Mouse (Mus musculus): Measurements from ENCODE around the gene BC004004.

DNA sequence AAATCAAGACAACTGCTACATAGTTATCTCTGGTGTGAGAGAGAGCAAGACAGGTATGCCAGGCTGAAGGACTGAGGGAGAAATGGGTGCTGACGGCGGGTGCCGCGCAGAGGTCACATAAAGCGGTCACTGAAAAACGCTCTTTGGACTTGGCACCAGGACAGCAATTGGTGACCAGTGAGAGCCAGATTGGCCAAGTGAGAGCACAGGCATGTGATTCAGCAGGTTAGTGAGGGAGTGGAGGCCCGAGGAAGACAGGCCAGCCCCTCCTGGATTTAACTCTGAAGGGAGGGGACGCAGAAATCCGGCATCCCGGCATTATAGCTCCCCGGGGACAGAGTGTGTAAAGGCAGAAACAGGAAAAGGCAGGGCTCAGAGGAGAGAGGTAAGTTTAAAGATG is 5.3 kb downstream of the BC004004 start:
- TF ChIP-seq TCF12 (IDR thresholded peaks at IDR 0.05; ENCODE audit: insufficient read depth, poor library complexity, severe bottlenecking) (no peak), POLR2A (IDR thresholded peaks at IDR 0.05; ENCODE audit: insufficient read length, low read depth) (no peak), MAX (IDR thresholded peaks at IDR 0.05; ENCODE audit: low read depth) (no peak), SRF (IDR thresholded peaks at IDR 0.05; ENCODE audit: control insufficient read depth, insufficient read length, low read depth) (no peak), E2F4 (IDR thresholded peaks at IDR 0.05; ENCODE audit: insufficient read depth) (no peak), CEBPB (IDR thresholded peaks at IDR 0.05; ENCODE audit: insufficient read depth, poor library complexity, severe bottlenecking) (no peak), POLR2AphosphoS2 (IDR thresholded peaks at IDR 0.05; ENCODE audit: insufficient read length, low read depth) (no peak), USF1 (IDR thresholded peaks at IDR 0.05; ENCODE audit: low read depth) (no peak)
